Mouse (Mus musculus) thymus, postnatal 0 days (tissue): ENCODE data around the gene Selenok. TPM values are rescaled to one million over a fixed set of nuclear protein-coding genes. Genes with fewer than 3 reads are reported as not detected.

ENCODE experiments used
- DNase-seq: peaks from one replicate; pipeline ENCODE4 v3.0.0-alpha.2; 2015; ENCODE audit warnings: low spot score
- polyA plus RNA-seq: library from polyadenylated mRNA; unstranded; fragments of >200 nt; fragmentation: Nextera tagmentation; extraction: Ambion mirVana; gene quantifications from 2 replicates; pipeline ENCODE4 v1.2.1, GENCODE M21; 2015

The Selenok gene
- polyA plus RNA-seq, 1 experiment from 2014 or later: 345 TPM

DNA sequence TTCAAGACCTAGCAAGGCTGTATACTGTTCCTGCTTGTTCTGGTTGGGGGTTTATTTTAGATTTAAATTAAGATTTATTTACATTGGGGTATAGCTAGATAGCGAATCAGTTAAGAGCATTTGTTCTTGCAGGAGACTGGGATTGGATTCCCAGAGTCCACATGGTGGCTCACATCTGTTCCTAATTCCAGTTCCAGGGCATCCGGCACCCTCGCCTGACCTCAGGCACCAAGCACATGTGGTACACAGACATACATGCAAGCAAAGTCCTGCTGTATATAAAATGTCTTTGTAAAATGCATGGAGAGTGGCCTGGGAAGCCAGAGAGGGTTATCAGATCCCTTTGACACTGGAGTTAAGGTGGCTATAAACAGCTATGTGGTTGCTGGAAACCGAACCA lies 26.9 kb downstream of the Selenok start:
- no peak for DNase-seq

DNA sequence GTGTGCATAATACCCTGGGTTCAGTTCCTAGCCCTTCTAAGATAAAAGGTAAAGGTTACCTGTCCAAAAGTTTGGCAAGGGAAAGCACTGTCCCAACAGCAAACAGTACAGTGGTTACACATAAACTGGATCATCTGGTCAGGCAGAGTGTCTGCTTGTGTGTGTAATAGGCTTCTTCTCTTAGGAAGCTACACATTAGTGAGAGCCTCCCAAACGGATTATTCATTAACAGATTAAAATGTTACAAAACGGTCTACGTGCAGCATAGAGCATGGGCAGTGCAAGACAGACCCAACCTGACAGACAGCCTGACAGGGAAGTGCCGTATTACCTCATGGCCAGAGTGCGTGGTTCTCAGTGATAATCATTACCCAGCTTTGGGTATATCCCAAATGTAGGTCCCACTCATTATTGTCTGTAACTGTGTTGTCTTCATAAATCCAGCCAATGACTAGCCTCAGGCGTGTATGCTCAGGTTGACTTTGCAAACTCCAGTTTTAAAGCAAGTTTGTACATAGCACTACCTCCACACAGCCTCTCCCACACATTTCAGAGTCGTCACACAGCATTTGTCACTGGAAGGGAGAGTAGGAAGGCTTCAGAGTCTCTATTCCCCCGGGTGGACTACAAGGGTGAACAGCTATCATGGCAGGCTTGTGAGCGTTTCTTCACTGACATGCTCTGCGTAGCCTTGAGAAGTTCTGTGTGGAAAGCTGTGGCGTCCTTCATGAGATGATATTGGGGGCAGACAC lies 28.1 kb downstream of the Selenok start:
- DNase-seq: no peak

DNA sequence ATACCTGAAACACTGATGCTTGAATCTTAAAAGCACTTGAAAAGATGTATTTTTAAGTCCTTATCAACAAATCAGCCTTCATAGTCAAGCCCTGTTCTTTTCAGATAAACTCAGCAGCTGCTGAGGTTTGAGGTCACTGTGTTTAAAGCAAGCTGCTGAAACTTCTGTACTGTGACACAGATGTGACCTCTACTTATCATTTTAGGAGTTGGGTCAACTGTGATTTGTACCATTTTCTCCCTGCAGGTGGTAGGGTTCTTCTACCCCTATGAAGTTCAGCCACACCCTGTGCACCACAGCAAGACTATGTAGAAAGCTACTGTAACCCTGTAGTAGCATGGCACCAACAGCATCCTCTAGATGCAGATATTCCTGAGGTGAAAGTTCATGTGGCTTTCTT lies 29.2 kb downstream of the Selenok start:
- peak; percentile 51 for DNase-seq

DNA sequence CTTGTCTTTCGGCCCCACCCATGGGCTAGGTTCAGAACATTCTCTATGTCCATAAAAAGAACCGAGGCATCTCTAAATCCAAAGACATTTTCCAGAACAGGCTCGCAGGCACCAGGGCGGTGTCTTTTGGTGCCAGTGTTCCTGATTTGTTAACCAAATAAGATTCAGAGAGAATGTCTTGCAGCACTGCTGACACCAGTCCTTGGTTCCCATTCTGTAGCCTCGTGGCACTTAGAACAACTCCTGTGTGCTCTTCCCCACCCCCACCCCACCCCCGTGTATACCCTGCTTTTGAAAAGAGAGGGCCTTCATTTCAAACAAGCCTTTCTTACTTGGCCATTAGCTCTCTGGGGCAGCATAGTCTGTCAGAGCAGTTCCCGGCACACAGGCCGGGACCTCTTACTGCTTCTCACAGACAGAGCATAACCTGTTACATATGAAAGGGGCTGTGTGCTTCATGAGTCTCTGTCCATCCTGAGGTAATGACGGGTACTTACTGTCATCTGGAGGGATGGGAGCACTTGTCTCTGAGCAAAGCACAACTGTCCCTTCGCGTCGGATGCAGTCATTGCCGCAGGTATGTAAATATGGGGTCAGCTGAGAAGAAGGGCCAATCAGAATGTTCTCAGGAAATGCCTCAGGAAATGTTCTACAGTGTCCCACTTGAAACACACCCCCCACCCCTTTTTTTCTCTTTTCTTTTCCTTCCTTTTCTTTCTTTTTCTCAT lies 30.8 kb downstream of the Selenok start:
- no peak for DNase-seq

DNA sequence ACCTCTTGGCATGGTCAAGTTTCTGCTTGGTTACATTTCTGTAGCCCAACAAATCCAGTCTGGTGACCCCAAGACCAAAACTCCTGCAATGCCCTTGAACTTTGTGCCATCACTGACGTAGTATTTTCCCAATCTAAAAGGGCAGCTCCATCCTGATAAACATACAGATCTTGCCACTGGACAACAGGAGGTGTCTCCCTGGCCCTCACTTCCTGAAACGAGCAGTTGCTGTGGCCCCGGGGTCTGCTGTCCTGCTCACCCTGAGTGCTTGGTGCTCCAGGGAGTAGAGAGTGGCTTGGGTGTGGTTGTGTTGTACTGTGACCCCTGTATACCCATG lies 31.3 kb downstream of the Selenok start:
- no peak for DNase-seq

DNA sequence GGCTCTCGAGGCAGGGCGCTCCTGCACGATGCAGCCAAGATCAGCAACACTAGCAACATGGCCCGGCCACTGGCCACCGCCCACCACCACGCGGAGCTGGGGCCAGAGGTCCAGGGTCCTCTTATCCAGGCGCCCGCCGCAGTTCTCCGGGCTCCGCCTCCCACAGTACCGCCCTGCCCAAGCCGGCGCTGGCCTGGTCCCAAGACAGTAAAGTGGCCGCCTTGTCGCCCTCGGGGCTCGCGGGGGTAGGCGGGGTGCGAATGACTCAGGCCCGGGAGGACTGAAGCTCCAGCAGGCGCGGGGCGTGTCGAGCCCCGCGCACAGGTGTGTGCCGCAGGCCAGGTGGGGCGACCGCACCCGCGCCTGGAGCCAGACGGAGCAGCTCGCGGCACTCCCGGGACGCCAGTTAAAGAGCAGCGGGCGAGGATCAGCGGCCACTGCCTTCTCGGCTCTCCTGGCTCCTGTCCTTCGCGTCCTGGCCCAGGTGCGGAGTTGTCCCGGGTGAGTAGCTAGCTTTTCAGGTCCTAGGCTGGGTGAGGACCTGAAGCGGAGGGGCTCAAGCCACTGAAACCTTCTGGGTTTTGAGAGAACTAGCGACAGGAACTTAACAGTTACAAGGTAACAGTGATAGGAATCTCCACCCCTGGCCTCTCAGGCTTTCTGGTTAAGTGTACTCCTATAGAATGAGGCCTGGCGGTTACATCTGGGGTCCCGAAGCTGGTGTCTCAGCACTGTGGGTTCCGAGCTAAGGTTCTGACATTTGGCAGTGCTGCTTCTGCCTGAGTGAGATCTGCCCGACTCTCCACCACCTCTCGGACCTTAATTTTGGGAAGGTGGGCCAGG lies 40.8 kb downstream of the Selenok start, which contains the start of the genes Il17rb and Chdh:
TSS of gene Il17rb (minus strand) at position 164 of the 843 bp plus-strand sequence.
TSS of gene Chdh (plus strand) at position 291 of the 843 bp plus-strand sequence.
- peak; percentile 58 for DNase-seq

DNA sequence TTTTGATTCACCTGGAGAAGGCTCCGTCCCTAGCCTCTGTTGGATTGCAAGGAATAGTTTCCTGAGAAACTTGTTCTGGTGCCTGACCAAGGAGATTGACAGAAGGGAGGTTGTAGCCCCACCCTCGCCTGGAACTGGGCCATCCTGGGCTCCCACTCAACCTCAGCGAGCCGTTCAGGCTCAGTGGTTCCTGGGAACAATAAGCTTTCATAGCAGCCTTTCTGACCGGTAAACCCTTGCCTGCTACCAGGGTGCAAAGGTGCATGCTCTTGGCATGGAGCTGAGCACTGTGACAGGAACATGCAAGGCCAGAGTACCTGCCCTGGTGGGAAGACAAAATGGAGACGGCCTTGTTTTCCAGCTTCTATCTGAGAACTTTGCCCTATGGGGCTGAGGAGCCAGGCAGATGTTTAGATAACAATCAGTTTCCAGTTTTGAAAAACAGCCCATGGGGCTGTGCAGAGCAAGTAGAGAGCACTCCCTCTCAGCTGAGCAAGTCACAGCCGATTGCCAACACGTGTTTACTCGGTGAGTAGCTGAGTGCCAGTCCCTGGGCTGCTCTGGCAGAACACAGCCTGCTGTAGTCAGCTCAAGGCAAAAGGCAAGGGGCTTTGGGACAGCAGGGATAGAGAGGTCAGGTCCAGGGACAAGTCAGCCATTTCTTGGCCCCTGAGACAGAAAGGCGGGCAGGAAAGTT lies 41.9 kb downstream of the Selenok start:
- peak; percentile 71 for DNase-seq

DNA sequence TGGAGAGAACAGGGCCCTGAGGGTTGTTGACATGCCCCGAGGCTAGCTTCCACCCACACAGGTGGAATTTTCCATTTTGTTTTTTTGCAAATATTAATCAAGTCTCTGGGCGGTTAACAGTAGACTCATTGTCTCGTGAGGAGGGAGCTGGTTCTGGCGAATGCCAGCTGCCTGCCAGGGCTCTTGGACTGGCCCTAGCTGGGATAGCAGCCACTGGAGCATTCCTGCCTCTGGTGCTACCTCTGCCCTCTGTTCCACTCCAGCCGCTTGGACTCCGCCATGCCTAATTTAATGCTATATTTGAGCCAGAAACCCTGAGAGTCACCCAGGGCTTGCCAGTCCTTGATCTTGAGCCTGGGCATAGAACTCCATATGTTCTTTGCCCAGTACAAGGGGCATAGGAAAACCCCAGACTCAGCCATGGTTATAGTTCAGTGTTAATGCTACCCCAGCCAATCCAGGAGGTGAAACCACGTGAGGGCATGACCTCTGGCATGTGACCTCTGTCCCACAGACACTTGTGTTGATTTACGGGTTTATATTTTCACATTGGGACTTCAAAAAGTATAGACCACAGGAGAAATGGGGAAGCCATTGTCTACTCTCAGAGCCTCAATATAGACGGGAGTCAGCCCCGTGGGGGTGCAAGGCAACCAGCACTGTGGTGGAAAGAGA lies 43.9 kb downstream of the Selenok start:
- DNase-seq: no peak

DNA sequence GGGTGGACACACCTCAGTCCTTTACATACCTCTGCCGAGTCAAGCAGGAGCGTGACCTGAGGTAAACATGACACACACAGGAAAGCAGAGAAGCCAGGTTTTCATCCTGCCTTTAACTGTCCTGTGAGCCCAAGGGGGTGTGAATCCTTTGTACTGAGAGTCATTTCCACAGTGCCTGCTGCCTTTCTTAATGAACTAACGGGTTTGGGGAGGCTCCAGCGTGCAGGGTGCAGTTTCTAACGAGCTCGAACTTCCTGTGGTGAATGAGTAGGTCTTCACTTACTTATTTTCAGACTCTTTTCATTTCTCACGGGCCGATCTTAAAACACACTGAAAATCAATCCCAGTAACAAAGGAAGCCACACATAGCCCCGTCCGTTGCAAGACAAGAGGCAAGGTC lies 46.4 kb downstream of the Selenok start:
- DNase-seq: peak; percentile 75

DNA sequence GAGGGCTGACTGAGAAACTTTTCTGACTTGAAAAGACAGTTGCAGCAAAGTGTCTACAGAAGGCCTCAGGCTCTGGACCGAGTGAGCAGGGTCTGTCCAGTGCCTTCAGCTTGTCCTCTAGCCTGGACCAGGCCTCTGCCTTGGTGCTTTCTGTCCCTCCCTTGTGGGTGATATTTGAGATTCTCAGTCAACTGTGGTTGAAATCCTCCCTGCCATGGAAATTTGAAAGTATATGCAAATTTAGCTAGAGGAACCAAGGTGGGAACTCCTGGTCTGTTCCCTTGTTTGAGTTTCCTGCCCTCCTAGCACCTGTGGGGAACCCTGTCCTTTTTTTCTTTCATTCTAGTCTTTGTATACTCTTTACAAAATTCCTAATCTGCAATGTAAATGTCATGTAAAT lies 46.9 kb downstream of the Selenok start:
- DNase-seq: no peak

DNA sequence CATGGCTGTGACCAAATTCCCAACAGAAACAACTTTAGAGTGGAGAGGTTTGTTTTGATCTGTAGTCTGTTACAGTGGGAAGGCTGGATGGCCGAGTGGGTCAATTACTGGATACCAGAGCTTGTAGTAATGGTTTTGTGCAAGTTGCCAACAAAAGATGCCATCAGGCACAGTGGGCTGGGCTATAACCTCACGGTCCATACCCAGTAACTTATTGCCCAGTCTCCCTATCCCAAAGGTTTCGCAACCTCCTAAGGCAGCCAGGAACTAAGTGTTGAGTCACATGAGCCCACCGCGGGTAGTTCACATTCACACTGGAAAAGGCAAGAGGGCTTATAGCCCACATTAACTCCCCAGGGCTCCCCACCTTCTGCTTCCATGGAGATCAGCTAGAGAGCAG lies 48.6 kb downstream of the Selenok start:
- no peak for DNase-seq

DNA sequence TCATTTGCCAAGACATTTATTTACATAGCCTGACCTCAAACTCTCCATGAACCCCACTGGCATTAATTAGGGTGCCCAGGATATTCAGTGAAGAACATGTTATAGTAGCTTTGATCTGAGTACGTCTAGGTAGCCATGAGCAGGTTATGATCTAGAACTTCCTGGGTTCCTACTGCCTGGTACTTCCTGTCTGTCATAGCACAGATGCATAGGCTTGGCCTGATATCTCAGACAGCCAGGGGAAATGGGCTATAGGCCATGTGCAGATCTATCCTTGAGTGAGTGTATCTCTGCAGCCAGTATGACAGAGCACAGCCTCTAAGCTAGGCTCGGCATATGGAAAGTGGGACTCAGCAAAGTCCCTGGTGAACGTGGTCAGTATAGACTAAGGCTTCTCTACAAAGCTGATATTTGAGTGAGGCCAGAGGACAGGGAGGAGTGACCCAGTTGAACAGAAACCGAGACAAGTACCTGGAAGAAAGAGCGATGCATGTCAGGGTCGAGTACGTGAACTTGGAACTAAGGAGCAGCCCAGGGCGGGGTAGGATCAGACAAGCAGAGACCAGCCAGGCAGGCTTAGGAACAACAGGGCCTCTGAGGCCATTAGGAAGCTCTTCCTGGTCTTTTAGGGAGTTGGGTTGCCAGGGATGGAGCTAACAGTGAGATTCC lies 49.8 kb downstream of the Selenok start:
- peak; percentile 50 for DNase-seq

DNA sequence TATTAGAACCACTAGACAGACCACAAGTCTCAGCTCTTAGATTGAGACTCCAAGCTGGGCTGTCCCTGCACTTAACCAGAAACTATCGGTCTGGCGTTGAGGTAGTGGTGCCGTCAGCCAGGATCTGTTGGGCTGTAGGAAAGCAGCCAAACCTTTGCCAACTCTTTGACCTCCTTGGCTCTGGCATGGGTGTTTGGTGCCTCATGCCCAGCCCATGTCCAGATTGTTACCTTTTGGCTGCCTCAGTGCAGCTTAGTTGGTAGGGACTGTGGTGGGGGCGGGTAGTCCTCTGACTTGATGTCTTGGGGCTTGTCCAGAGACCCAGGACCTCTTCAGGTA lies 50.3 kb downstream of the Selenok start:
- DNase-seq: no peak

DNA sequence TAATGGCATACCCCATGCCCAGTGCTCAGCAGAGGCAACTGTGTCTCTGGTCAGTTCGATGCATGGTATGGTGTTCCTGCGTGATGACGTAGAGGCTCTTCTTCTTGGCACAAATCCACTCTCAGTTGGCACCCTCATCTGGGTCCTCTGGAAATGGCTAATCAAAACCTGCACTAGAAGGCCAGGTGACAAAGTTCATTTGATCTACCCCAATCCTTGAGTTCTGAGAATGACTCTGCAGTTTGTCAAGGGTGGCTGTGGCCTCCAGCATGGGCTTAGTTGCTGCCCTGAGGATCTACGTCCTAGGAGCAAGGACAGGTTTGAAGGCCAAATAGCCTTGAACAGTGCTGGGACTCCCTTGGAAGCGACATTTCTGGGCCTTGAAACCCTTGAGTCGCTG lies 50.7 kb downstream of the Selenok start:
- DNase-seq: no peak

DNA sequence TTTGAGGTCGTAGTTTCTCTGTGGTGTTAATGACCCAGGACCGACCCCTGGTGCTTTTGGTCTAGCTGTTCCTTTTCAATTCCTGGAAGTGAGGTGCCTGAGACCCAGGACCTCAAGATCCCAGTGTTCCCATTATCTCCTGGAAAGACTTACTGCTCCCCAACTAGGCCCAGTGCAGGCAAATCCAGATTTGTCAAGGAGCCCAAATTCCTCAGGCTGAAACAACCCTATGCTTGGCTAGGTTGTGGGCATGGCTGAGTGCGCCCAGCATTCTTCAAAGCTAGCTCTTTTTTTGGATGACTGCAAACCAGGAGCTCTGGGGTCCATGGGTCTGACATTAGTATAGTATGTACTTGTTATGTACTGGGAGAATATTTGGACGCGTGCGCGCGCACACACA lies 51.3 kb downstream of the Selenok start:
- DNase-seq: no peak

DNA sequence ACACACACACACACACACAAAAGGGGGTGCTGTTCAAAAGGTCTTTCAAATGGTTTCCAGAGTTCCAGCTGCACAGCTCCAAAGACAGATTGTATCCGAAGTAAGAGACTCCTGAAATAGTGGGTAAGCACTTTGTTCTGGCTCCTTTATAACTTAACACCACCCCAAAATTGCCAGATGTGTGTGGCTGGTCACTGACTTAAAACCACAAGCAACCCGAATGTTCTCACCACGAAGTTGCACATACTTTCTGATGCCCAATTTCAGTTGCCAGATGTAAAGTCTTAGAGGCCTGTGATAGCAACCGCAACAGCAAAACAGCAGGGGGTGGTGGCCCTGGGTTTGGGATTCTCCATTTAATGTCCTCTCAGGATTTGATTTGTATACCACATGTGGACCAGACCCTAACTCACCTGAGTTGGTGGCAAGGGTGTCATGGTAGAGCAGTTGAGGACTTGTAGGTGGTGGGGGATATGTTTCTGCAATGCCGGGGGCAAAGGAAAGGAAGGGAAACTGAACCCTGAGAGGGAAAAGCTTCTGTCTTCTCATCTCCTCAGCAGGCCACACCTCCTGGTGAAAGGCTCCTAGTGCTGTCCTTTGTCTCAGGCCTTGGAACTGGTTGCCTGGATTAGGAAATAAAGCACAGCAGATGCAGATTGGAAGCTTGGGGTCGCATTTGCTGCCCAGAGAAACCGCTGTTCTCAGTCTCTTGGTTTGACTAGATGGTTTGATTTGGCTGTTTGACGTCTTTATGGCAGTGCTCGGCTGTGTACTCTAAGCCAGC lies 51.9 kb downstream of the Selenok start:
- peak; percentile 65 for DNase-seq

DNA sequence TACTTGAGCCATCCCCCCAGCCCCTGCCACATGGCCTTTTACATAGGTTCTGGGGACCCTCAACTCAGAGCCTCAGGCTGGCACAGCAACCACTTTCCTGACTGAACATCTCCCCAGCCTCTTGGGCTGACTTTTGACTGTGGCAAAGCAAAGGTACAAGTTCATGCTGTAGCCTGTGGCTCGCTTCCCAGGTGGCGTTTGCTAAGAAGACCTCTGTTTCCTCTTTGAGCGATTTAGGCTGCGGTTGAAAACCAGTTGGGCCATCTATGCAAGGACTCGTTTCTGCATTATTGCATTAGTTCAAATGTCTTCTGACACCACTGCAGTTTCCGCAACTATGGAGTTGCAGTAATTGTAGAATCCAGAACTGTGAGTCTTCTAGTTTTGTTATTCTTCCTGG lies 54.4 kb downstream of the Selenok start:
- DNase-seq: peak; percentile 49

DNA sequence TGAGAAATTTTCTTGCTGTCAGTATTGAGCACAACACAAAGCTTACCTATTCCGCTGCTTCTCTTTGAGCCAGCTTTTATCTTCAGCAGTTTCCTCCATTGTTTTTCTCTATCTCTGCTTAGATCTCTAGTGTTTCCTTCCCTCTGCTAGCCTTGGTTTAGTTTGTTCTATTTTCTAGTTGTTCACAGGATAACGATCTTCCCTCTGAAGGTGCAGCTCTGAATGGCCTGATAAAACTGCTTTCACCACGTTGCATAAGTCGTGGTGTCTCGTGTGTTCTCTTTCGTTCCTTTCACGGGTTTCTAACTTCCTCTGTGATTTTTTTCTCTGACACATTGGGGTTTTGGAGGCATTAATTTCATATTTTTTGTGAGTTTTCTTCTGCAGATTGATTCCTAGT lies 56.3 kb downstream of the Selenok start:
- DNase-seq: peak; percentile 77
